Mouse (Mus musculus) limb, embryonic 14.5 days (tissue): Measurements from ENCODE around the gene L2hgdh. TPM values are rescaled to one million over a fixed set of nuclear protein-coding genes. Genes with fewer than 3 reads are reported as not detected.
A peak's percentile ranks its signal among the peaks of the same experiment; 100 is the strongest.

Experiments used
- ATAC-seq: fragments of 200-750 bp; cut with Nextera tagmentation; 2 replicates; pipeline ENCODE4 v1.8.0; 2017; ENCODE audit warnings: low read depth, moderate number of reproducible peaks, moderate TSS enrichment; ENCODE audit not compliant: low FRiP score
- DNase-seq: peaks from one replicate; pipeline ENCODE4 v3.0.0-alpha.2; 2015; ENCODE audit warnings: low spot score
- H3K27ac ChIP-seq: fragments of 300-500 bp; sonication (generic); replicated peaks from 2 replicates; pipeline ENCODE4 v1.5.1; 2014; ENCODE audit warnings: low read depth, mild to moderate bottlenecking, low read length, moderate library complexity, mixed read lengths
- H3K27me3 ChIP-seq: fragments of 300-500 bp; sonication (generic); 2 replicates; pipeline ENCODE4 v1.6.1; 2014; ENCODE audit warnings: low read length, mixed read lengths; ENCODE audit not compliant: control insufficient read depth, insufficient read depth
- H3K36me3 ChIP-seq: fragments of 300-500 bp; sonication (generic); 2 replicates; pipeline ENCODE4 v1.6.1; 2014; ENCODE audit warnings: mild to moderate bottlenecking, low read length, moderate library complexity, mixed read lengths; ENCODE audit not compliant: control insufficient read depth, insufficient read depth
- H3K4me1 ChIP-seq: fragments of 300-500 bp; sonication (generic); 2 replicates; pipeline ENCODE4 v1.6.1; 2014; ENCODE audit warnings: antibody characterized with exemption, low read length, mixed read lengths; ENCODE audit not compliant: control insufficient read depth, insufficient read depth
- H3K4me2 ChIP-seq: fragments of 300-500 bp; sonication (generic); replicated peaks from 2 replicates; pipeline ENCODE4 v1.6.1; 2014; ENCODE audit warnings: low read depth, mild to moderate bottlenecking, low read length, moderate library complexity; ENCODE audit not compliant: severe bottlenecking
- H3K4me3 ChIP-seq: fragments of 300-500 bp; sonication (generic); replicated peaks from 2 replicates; pipeline ENCODE4 v1.5.1; 2014; ENCODE audit warnings: low read length
- H3K9ac ChIP-seq: fragments of 300-500 bp; sonication (generic); 2 replicates; pipeline ENCODE4 v1.6.1; 2014; ENCODE audit warnings: mild to moderate bottlenecking, low read depth, low read length, moderate library complexity; ENCODE audit not compliant: severe bottlenecking
- H3K9me3 ChIP-seq: fragments of 300-500 bp; sonication (generic); 2 replicates; pipeline ENCODE4 v1.6.1; 2016; ENCODE audit warnings: low read length; ENCODE audit not compliant: control insufficient read depth
- POLR2A ChIP-seq: fragments of 200-500 bp; IDR thresholded peaks from 2 replicates; pipeline ENCODE4 v1.8.0; 2012; ENCODE audit warnings: inconsistent platforms, mild to moderate bottlenecking, moderate library complexity, borderline replicate concordance; ENCODE audit not compliant: insufficient read depth, insufficient read length; ENCODE audit errors: extremely low read depth
- WGBS: fragments of 180-500 bp; shearing (Covaris S2); extraction: QIAGEN DNeasy Blood & Tissue Kit; methylation state at CpG from one replicate; pipeline ENCODE4 v1.1.7; 2014; 5-methylcytosine and 5-hydroxymethylcytosine counted together
- polyA plus RNA-seq, 2 experiments: library from polyadenylated mRNA; depleted of rRNA in 1 of 2; stranded (reverse) in 1 of 2; unstranded in 1 of 2; fragments of >200 nt; fragmentation: Nextera tagmentation in 1 of 2; extraction: Ambion mirVana in 1 of 2; gene quantifications; 2 replicates each; pipeline versions ENCODE4 v1.2.1 to v1.2.3; 2012 to 2014

The L2hgdh gene
- polyA plus RNA-seq, 2 experiments, result 14.5 to 14.9 TPM

DNA sequence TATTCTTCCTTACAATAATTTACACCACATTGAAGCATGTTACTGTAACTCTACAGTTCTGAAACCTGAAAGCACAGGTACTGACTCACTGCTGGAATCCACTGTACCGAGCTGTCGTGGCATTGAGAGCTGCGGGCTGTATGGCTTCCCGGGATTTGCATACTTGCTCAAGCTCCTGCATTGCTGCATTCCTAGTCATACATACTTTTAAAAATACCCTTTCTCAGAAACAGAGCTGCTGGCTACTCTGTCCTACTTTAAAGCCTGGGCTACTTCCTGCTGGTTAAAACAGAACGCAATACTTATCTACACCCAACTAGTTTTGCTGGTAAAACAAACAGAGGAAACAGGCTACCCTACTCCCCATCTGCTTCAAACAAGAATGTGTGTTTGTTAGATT is 19.5 kb upstream of the L2hgdh start:
- WGBS, result 68% methylated on average over 5 of the region's 5 CpGs
- H3K27ac ChIP-seq, result no peak overlapping the region
- H3K9ac ChIP-seq, result no peak overlapping the region
- DNase-seq (no peak), ATAC-seq (no peak)
- TF ChIP-seq POLR2A, result no peak
- H3K36me3 ChIP-seq, result 0 out of 2 replicates have a peak, but pooled peaks cover 3% of the 10 kb centered on the region
- no peak overlapping the region for H3K4me2 ChIP-seq
- no peaks in the 10 kb centered on the region for H3K4me1 ChIP-seq
- no peak overlapping the region for H3K4me3 ChIP-seq
- H3K9me3 ChIP-seq, result no peaks in the 10 kb centered on the region
- no peaks in the 10 kb centered on the region for H3K27me3 ChIP-seq

- Histone ChIP-seq H3K27ac (no peak overlapping the region), H3K9ac (no peak overlapping the region), H3K4me3 (no peak overlapping the region), H3K9me3 (no peaks in the 10 kb centered on the region), H3K4me2 (no peak overlapping the region), H3K27me3 (no peaks in the 10 kb centered on the region), H3K36me3 (0 out of 2 replicates have a peak, but pooled peaks cover 3% of the 10 kb centered on the region), H3K4me1 (no peaks in the 10 kb centered on the region)
- DNase-seq (no peak), ATAC-seq (no peak)
- no peak for TF ChIP-seq POLR2A
- 66% methylated on average over 5 of the region's 5 CpGs for WGBS
These were observed 17.3 kb upstream of the L2hgdh start for GRCm38 (mm10) chr12:69741965-69742364.

- ATAC-seq (no peak), DNase-seq (no peak)
- TF ChIP-seq POLR2A, result no peak
- no peak overlapping the region for H3K9ac ChIP-seq
- no peak overlapping the region for H3K4me2 ChIP-seq
- H3K27me3 ChIP-seq, result no peaks in the 10 kb centered on the region
- H3K4me3 ChIP-seq, result no peak overlapping the region
- 78% methylated on average over 3 of the region's 3 CpGs for WGBS
- H3K36me3 ChIP-seq, result no peaks in the 10 kb centered on the region
- H3K9me3 ChIP-seq, result no peaks in the 10 kb centered on the region
- no peaks in the 10 kb centered on the region for H3K4me1 ChIP-seq
- no peak overlapping the region for H3K27ac ChIP-seq
These were observed 9.2 kb upstream of the L2hgdh start for GRCm38 (mm10) chr12:69733923-69734322.

DNA sequence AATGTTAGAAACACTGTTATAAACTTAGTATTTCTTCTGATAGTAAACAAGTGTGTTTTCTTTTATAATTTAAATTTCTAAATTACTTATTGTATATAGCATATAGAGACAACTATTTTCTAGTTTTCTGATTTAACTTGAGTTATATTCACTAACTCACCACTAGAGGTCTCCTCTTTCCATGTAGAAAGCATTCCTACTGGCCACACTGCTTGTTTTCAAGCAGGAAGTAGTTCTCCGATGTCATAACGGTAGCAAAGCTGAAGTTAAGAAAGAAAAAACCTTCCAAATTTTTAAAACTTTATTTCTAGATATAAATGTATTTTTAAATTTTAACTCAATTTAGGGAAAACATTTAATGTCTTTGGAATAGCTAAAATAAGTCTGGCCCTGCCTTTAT is 8.8 kb upstream of the L2hgdh start:
- no peak overlapping the region for H3K9ac ChIP-seq
- no peak overlapping the region for H3K4me2 ChIP-seq
- H3K4me3 ChIP-seq, result no peak overlapping the region
- no peaks in the 10 kb centered on the region for H3K9me3 ChIP-seq
- ATAC-seq, result peak; percentile 65; the same call in 1 of the 2 replicates
- no peaks in the 10 kb centered on the region for H3K4me1 ChIP-seq
- no peak overlapping the region for H3K27ac ChIP-seq
- 5% methylated on average over 2 of the region's 2 CpGs for WGBS
- no peaks in the 10 kb centered on the region for H3K27me3 ChIP-seq
- peak; percentile 81 for DNase-seq
- TF ChIP-seq POLR2A, result no peak
- H3K36me3 ChIP-seq, result no peaks in the 10 kb centered on the region

GRCm38 (mm10) chr12:69732221-69732620 is 7.5 kb upstream of the L2hgdh start:
- 46% methylated on average over 5 of the region's 5 CpGs for WGBS
- no peak overlapping the region for H3K9ac ChIP-seq
- no peak for TF ChIP-seq POLR2A
- no peak overlapping the region for H3K27ac ChIP-seq
- no peaks in the 10 kb centered on the region for H3K36me3 ChIP-seq
- no peaks in the 10 kb centered on the region for H3K9me3 ChIP-seq
- ATAC-seq (no peak), DNase-seq (no peak)
- no peaks in the 10 kb centered on the region for H3K4me1 ChIP-seq
- H3K4me3 ChIP-seq, result no peak overlapping the region
- H3K4me2 ChIP-seq, result no peak overlapping the region
- H3K27me3 ChIP-seq, result no peaks in the 10 kb centered on the region

DNA sequence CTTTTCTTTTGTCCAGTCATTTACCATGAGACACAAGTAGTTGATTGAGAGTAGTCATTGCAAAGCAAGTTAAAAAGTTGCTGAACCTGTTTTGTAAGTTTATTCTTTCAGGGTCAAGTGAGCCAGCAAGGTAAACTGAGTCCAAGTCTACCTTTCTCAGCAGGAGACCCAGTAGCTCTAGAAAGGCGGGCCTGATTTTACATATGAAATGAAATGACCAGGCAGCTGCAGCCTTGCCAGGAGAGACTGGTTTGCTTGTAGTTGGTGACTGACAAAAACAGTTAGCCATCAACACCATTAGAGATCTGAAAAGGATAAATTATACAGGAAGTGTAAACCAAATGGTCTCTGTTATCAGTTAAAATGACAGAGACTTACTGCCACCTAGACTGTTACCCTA is 5.6 kb upstream of the L2hgdh start:
- H3K27ac ChIP-seq, result no peak overlapping the region
- no peak for TF ChIP-seq POLR2A
- no peaks in the 10 kb centered on the region for H3K9me3 ChIP-seq
- no peaks in the 10 kb centered on the region for H3K36me3 ChIP-seq
- no peaks in the 10 kb centered on the region for H3K27me3 ChIP-seq
- no peak overlapping the region for H3K9ac ChIP-seq
- WGBS, result 85% methylated on average over 1 of the region's 1 CpGs
- ATAC-seq (no peak), DNase-seq (no peak)
- H3K4me2 ChIP-seq, result no peak overlapping the region
- no peak overlapping the region for H3K4me3 ChIP-seq
- H3K4me1 ChIP-seq, result peaks cover 5% of the 10 kb centered on the region; the same call in 1 of the 2 replicates
